Comparison of ENCODE assay signal across 21 mouse cellular contexts in the genomic region with DNA sequence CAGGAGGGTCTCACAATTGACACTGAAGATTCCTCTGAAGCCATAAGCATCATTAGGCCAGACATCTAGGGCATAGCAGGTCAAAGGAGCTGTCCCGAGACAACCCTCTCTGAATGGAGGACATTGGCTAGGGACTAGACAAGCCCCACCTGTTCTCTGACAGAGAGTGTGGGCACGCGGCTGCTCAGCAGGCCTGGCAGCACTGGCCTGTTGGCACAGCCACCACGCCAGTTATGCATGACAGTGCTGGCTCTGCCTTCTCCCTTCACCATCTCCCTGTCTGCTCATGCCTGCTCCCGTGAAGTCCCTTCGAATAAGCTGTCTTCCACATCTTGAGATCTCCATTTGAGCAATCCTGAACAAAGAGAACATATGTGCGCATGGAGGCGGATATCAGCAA. TPM values are rescaled to one million over a fixed set of nuclear protein-coding genes. Genes with fewer than 3 reads are reported as not detected.
DNase-seq lines count a peak whose midpoint lies in the region; ATAC-seq and TF ChIP-seq lines count a peak whose summit lies in the region.
"Had no signal": no experiment of that assay in that cellular context is flagged by ENCODE, and none has a peak within 500 bp of the region (broad histone marks: within the 10 kb centered on the region; RNA-seq: fewer than 3 reads in every experiment).

No protein-coding gene starts in this region.

- H3K27ac ChIP-seq in heart, embryonic 12.5 days (ENCODE audit: poor library complexity, severe bottlenecking), result no peak overlapping the region
- no peak overlapping the region for H3K27ac ChIP-seq in midbrain, postnatal 0 days (ENCODE audit: low read depth, low read length)
- H3K27ac ChIP-seq in midbrain, embryonic 16.5 days (ENCODE audit: low read length), result no peak overlapping the region
- H3K27ac ChIP-seq in midbrain, embryonic 11.5 days (ENCODE audit: low read depth, low read length), result no peak overlapping the region
- H3K27ac ChIP-seq: neural tube, embryonic 15.5 days had no signal

- no peak for TF ChIP-seq CTCF in midbrain, postnatal 0 days (IDR thresholded peaks at IDR 0.05)

- no peak for DNase-seq in cerebellum, adult 11 months
- DNase-seq in heart, adult 11 months, result peak; percentile 93
- DNase-seq in midbrain, postnatal 0 days (ENCODE audit: low spot score), result peak; percentile 50
- DNase-seq in midbrain, embryonic 11.5 days (ENCODE audit: low spot score, missing footprints), result no peak
- DNase-seq in kidney, postnatal 36 days, result no peak
- DNase-seq: kidney, adult 8-10 months; kidney, postnatal 25 days; lung, adult 18-20 months; lung, postnatal 36 days had no signal

- no peak overlapping the region for H3K4me3 ChIP-seq in heart, embryonic 12.5 days
- H3K4me3 ChIP-seq in midbrain, postnatal 0 days (ENCODE audit: low read depth, low read length), result no peak overlapping the region
- H3K4me3 ChIP-seq in midbrain, embryonic 16.5 days (ENCODE audit: low read depth, low read length), result no peak overlapping the region
- no peak overlapping the region for H3K4me3 ChIP-seq in midbrain, embryonic 11.5 days (ENCODE audit: low read depth, low read length)
- H3K4me3 ChIP-seq: neural tube, embryonic 15.5 days had no signal

- WGBS in heart, embryonic 12.5 days, result 82% methylated on average over 8 of the region's 8 CpGs
- 87% methylated on average over 8 of the region's 8 CpGs for WGBS in midbrain, postnatal 0 days
- WGBS in midbrain, embryonic 16.5 days, result 87% methylated on average over 8 of the region's 8 CpGs
- 84% methylated on average over 8 of the region's 8 CpGs for WGBS in midbrain, embryonic 11.5 days

- H3K9ac ChIP-seq in heart, embryonic 12.5 days, result no peak overlapping the region
- no peak overlapping the region for H3K9ac ChIP-seq in midbrain, postnatal 0 days (replicated peaks; ENCODE audit: low read length, poor library complexity, severe bottlenecking)
- H3K9ac ChIP-seq in midbrain, embryonic 16.5 days (ENCODE audit: low read depth, low read length), result no peak overlapping the region
- no peak overlapping the region for H3K9ac ChIP-seq in midbrain, embryonic 11.5 days (ENCODE audit: low read length)
- H3K9ac ChIP-seq: neural tube, embryonic 15.5 days had no signal

- H3K4me2 ChIP-seq in heart, embryonic 12.5 days, result no peak overlapping the region
- no peak overlapping the region for H3K4me2 ChIP-seq in midbrain, postnatal 0 days (ENCODE audit: low read depth, low read length, poor library complexity, severe bottlenecking)
- H3K4me2 ChIP-seq in midbrain, embryonic 16.5 days (ENCODE audit: low read length), result no peak overlapping the region
- no peak overlapping the region for H3K4me2 ChIP-seq in midbrain, embryonic 11.5 days
- H3K4me2 ChIP-seq: heart, embryonic 11.5 days; neural tube, embryonic 15.5 days had no signal

- H3K4me1 ChIP-seq in heart, embryonic 12.5 days (replicated peaks), result no peaks in the 10 kb centered on the region
- no peaks in the 10 kb centered on the region for H3K4me1 ChIP-seq in midbrain, postnatal 0 days (ENCODE audit: insufficient read depth, low read length)
- H3K4me1 ChIP-seq in midbrain, embryonic 16.5 days (ENCODE audit: control insufficient read depth, insufficient read depth, low read length), result no peaks in the 10 kb centered on the region
- no peaks in the 10 kb centered on the region for H3K4me1 ChIP-seq in midbrain, embryonic 11.5 days (ENCODE audit: control insufficient read depth, insufficient read depth, low read length)
- H3K4me1 ChIP-seq: neural tube, embryonic 15.5 days had no signal

- peak; percentile 89; the same call in 1 of the 2 replicates for ATAC-seq in cerebellum, adult (ENCODE audit: insufficient number of reproducible peaks, low FRiP score, low TSS enrichment)
- ATAC-seq in heart, embryonic 12.5 days (ENCODE audit: insufficient number of reproducible peaks, low FRiP score), result no peak
- peak; percentile 69; the same call in 1 of the 2 replicates for ATAC-seq in midbrain, postnatal 0 days (ENCODE audit: low FRiP score)
- ATAC-seq in midbrain, embryonic 16.5 days, result no peak
- ATAC-seq in midbrain, embryonic 11.5 days (ENCODE audit: low FRiP score), result no peak
- ATAC-seq: CD4-positive, CD25-positive, alpha-beta regulatory T cell, adult 4 months had no signal

- no peaks in the 10 kb centered on the region for H3K36me3 ChIP-seq in heart, embryonic 12.5 days
- no peaks in the 10 kb centered on the region for H3K36me3 ChIP-seq in midbrain, postnatal 0 days (ENCODE audit: insufficient read depth, low read length)
- H3K36me3 ChIP-seq in midbrain, embryonic 16.5 days (ENCODE audit: control insufficient read depth, insufficient read depth, low read length), result no peaks in the 10 kb centered on the region
- H3K36me3 ChIP-seq in midbrain, embryonic 11.5 days (ENCODE audit: control insufficient read depth, insufficient read depth, low read length), result no peaks in the 10 kb centered on the region
- H3K36me3 ChIP-seq: G1E; neural tube, embryonic 15.5 days had no signal

- no peaks in the 10 kb centered on the region for H3K9me3 ChIP-seq in heart, embryonic 12.5 days (replicated peaks)
- no peaks in the 10 kb centered on the region for H3K9me3 ChIP-seq in midbrain, postnatal 0 days (ENCODE audit: low read length)
- H3K9me3 ChIP-seq in midbrain, embryonic 16.5 days (replicated peaks; ENCODE audit: control insufficient read depth, low read length, poor library complexity, severe bottlenecking), result no peaks in the 10 kb centered on the region
- no peaks in the 10 kb centered on the region for H3K9me3 ChIP-seq in midbrain, embryonic 11.5 days (ENCODE audit: control insufficient read depth, low read length)
- H3K9me3 ChIP-seq: neural tube, embryonic 15.5 days had no signal

- H3K27me3 ChIP-seq in heart, embryonic 12.5 days (replicated peaks), result no peaks in the 10 kb centered on the region
- H3K27me3 ChIP-seq in midbrain, postnatal 0 days (ENCODE audit: insufficient read depth, low read length), result no peaks in the 10 kb centered on the region
- no peaks in the 10 kb centered on the region for H3K27me3 ChIP-seq in midbrain, embryonic 16.5 days (ENCODE audit: control insufficient read depth, insufficient read depth, low read depth, low read length)
- H3K27me3 ChIP-seq in midbrain, embryonic 11.5 days (ENCODE audit: control insufficient read depth, insufficient read depth, low read length), result no peaks in the 10 kb centered on the region
- H3K27me3 ChIP-seq: neural tube, embryonic 15.5 days had no signal

RNA-seq across cellular contexts. Expression of a gene that starts 24.3 kb away (rescaled TPM):
- polyA plus RNA-seq in heart, embryonic 12.5 days (2016; fragmentation: Nextera tagmentation; extraction: Ambion mirVana), result 0.31 and 0.59 TPM in 2 replicates
- 4.7 and 10.4 TPM in 2 replicates for total RNA-seq in midbrain, postnatal 0 days (2014; rRNA removed)
- polyA plus RNA-seq in midbrain, postnatal 0 days (2015; fragmentation: Nextera tagmentation; extraction: Ambion mirVana), result 6.0 and 6.7 TPM in 2 replicates
- 11.9 and 13.0 TPM in 2 replicates for polyA plus RNA-seq in midbrain, embryonic 16.5 days (2015; fragmentation: Nextera tagmentation; extraction: Ambion mirVana)
- polyA plus RNA-seq in midbrain, embryonic 11.5 days (2014; fragmentation: Nextera tagmentation; extraction: Ambion mirVana), result 6.4 and 6.6 TPM in 2 replicates
- total RNA-seq: G1E; liver, adult 2 months had no signal
- polyA plus RNA-seq: G1E; liver, adult 2 months had no signal

RNA-seq across cellular contexts. Expression of a gene that starts 36.4 kb away (rescaled TPM):
- polyA plus RNA-seq in heart, embryonic 12.5 days (2016; fragmentation: Nextera tagmentation; extraction: Ambion mirVana), result not detected in 2 replicates
- not detected in 2 replicates for total RNA-seq in midbrain, postnatal 0 days (2014; rRNA removed)
- not detected in 2 replicates for polyA plus RNA-seq in midbrain, postnatal 0 days (2015; fragmentation: Nextera tagmentation; extraction: Ambion mirVana)
- 0.26 TPM in 1 of 2 replicates, not detected in the other for polyA plus RNA-seq in midbrain, embryonic 16.5 days (2015; fragmentation: Nextera tagmentation; extraction: Ambion mirVana)
- not detected in 2 replicates for polyA plus RNA-seq in midbrain, embryonic 11.5 days (2014; fragmentation: Nextera tagmentation; extraction: Ambion mirVana)
- total RNA-seq: G1E; heart, postnatal 25 days; layer of hippocampus, postnatal 14 days; left cerebral cortex, postnatal 10 days; liver, adult 2 months had no signal
- polyA plus RNA-seq: CD4-positive, CD25-positive, alpha-beta regulatory T cell, adult 4 months; G1E; heart, embryonic 11.5 days; liver, adult 2 months; neural tube, embryonic 15.5 days; small intestine, adult 2 months had no signal

Comparison
In these comparisons a context has a peak if more than half of its experiments do, and no peak if none do; other contexts are left out.
1. ATAC-seq: peak in cerebellum, adult (single experiment) and midbrain, postnatal 0 days (single experiment); none in heart, embryonic 12.5 days (single experiment), midbrain, embryonic 16.5 days (single experiment) and midbrain, embryonic 11.5 days (single experiment).
2. DNase-seq: peak in heart, adult 11 months (single experiment) and midbrain, postnatal 0 days (single experiment); none in cerebellum, adult 11 months (single experiment), midbrain, embryonic 11.5 days (single experiment) and kidney, postnatal 36 days (0 of 2).